Mouse (Mus musculus): ENCODE results near the gene Hist1h2ad. TPM values are rescaled to one million over a fixed set of nuclear protein-coding genes. Genes with fewer than 3 reads are reported as not detected.
"Not testable (repeated sequence)": the region's sequence is repeated elsewhere in the genome, so short reads cannot be mapped to it uniquely, and the experiment has no call there.

The Hist1h2ad gene
- total and polyA plus RNA-seq, 3 experiments = 13.2 to 744 TPM; not detected in 1

DNA sequence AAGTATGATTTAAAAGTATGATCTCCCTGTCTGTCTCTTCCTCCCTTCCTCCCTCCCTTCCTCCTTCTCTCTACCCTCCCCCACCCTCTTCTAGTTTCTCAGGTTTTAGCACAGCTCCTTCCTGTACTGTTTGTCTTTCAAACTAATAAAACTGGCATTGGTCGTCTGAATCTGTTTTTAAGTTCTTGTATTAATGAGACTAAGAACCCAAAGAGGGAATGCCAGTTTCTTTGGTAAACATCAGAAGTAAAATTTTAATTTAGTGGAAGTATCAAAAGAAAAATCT lies 12.7 kb downstream of the Hist1h2ad start:
- TF ChIP-seq CHD2 (IDR thresholded peaks at IDR 0.05; ENCODE audit: low read length) = peak; percentile 81
- no peak for TF ChIP-seq JUND (conservative IDR thresholded peaks at IDR 0.05; ENCODE audit: low read depth, low read length)
- dilution Hi-C loops (cut with MboI; ENCODE audit: extremely low pct_ligation_motif_present, extremely low pct_unique_long_range_greater_than_20kb, low sequenced_read_pairs) (no loop called here), in situ Hi-C loops (cut with MboI; ENCODE audit: low pct_ligation_motif_present, low pct_unique_long_range_greater_than_20kb, low sequenced_read_pairs) (no loop called here)
- Histone ChIP-seq H3K27ac (ENCODE audit: insufficient read depth, low read depth) (peak overlapping the region; percentile 74; the same call in 1 of the 2 replicates), H3K4me3 (replicated peaks in 1 of 3; ENCODE audit: low read depth in 2 of 3, low read length in 2 of 3, poor library complexity in 1 of 3) (no peak overlapping the region), H3K36me3 (replicated peaks in 1 of 2; ENCODE audit: control insufficient read depth in 1 of 2, insufficient read depth in 1 of 2, low read length in 1 of 2) (no peaks in the 10 kb centered on the region), H3K9ac (ENCODE audit: insufficient read depth, low read depth) (peak overlapping the region; percentile 94), H3K27me3 (replicated peaks) (no peaks in the 10 kb centered on the region), H3K9me3 (replicated peaks; ENCODE audit: low read length) (no peaks in the 10 kb centered on the region), H3K79me2 (replicated peaks; ENCODE audit: control insufficient read depth, extremely low read depth, insufficient read depth, poor library complexity, severe bottlenecking) (no peaks in the 10 kb centered on the region), H3K4me1 (ENCODE audit: control insufficient read depth in 1 of 2, insufficient read depth in 2 of 2) (peaks cover 3 to 51% of the 10 kb centered on the region in 2 experiments), H3K4me2 (ENCODE audit: insufficient read depth, low read depth, poor library complexity, severe bottlenecking) (peak overlapping the region; percentile 97)
- peak; percentile 42 for DNase-seq (ENCODE audit: extremely low read depth)

DNA sequence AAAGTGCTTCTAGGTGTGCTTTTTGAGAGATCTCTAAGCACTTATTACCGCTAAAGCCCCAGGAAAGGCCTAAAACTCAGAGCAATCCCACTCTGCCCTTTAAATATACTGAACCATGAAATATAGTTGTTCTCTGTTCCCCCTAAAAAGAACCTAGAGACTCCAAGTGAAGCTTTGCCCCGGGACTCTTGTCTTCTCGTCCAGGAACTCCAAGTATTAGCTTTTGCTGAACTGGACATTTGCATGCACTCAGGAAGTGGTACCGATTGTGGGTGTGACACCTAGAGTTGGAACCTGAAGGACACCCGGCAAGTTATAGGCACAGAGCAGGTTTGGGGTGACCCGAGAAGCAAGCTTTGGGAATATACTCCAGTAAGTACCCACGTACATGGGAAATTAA lies 17.0 kb downstream of the Hist1h2ad start:
- in situ Hi-C loops (cut with MboI; ENCODE audit: low pct_ligation_motif_present, low pct_unique_long_range_greater_than_20kb, low sequenced_read_pairs) (loop anchor here (5.0 kb wide), 1 partner anchor 159 kb away; no protein-coding TSS in a partner anchor), dilution Hi-C loops (cut with MboI; ENCODE audit: extremely low pct_ligation_motif_present, extremely low pct_unique_long_range_greater_than_20kb, low sequenced_read_pairs) (no loop called here)
- H3K4me2 ChIP-seq (ENCODE audit: insufficient read depth, low read depth, poor library complexity, severe bottlenecking) = peak overlapping the region; percentile 51
- peak; percentile 51; the same call in 1 of the 2 replicates for TF ChIP-seq NELFE (IDR thresholded peaks at IDR 0.05; ENCODE audit: low read depth, low read length)
- peak; percentile 46; the same call in 1 of the 2 replicates for TF ChIP-seq TCF12 (IDR thresholded peaks at IDR 0.05; ENCODE audit: low read depth, low read length)
- TF ChIP-seq BHLHE40 (IDR thresholded peaks at IDR 0.05; ENCODE audit: low read depth, low read length) = no peak
- peak; percentile 34; the same call in 1 of the 2 replicates for TF ChIP-seq MAFK (IDR thresholded peaks at IDR 0.05; ENCODE audit: insufficient replicate concordance, low read length)
- no peak for TF ChIP-seq MAZ (IDR thresholded peaks at IDR 0.05; ENCODE audit: low read depth, low read length)
- 0 out of 2 replicates have a peak, but pooled peaks have one; percentile 60 for TF ChIP-seq E2F4 (IDR thresholded peaks at IDR 0.05; ENCODE audit: insufficient replicate concordance, low read depth, low read length)
- 0 out of 2 replicates have a peak, but pooled peaks have one; percentile 23 for TF ChIP-seq TBP (conservative IDR thresholded peaks at IDR 0.05; ENCODE audit: low read depth, low read length)
- 0 out of 2 replicates have a peak, but pooled peaks have one; percentile 32 for TF ChIP-seq RCOR1 (conservative IDR thresholded peaks at IDR 0.05; ENCODE audit: low read depth, low read length)
- TF ChIP-seq ZC3H11A (IDR thresholded peaks at IDR 0.05; ENCODE audit: low read depth, low read length) = no peak
- TF ChIP-seq HCFC1 (IDR thresholded peaks at IDR 0.05; ENCODE audit: low read depth, low read length) = peak; percentile 33; the same call in 1 of the 2 replicates
- TF ChIP-seq ELF1 (IDR thresholded peaks at IDR 0.05; ENCODE audit: low read depth, low read length) = peak; percentile 76
- no peak; the same call in 1 of the 2 replicates for TF ChIP-seq IRF4 (IDR thresholded peaks at IDR 0.05; ENCODE audit: low read depth, low read length)
- TF ChIP-seq EP300 (IDR thresholded peaks at IDR 0.05; ENCODE audit: low read length) = peak; percentile 38; the same call in 1 of the 2 replicates
- TF ChIP-seq SIN3A (IDR thresholded peaks at IDR 0.05; ENCODE audit: low read length) = peak; percentile 35; the same call in 1 of the 2 replicates
- H3K79me2 ChIP-seq (replicated peaks; ENCODE audit: control insufficient read depth, extremely low read depth, insufficient read depth, poor library complexity, severe bottlenecking) = no peaks in the 10 kb centered on the region
- H3K36me3 ChIP-seq (replicated peaks in 1 of 2; ENCODE audit: control insufficient read depth in 1 of 2, insufficient read depth in 1 of 2, low read length in 1 of 2) = no peaks in the 10 kb centered on the region
- H3K4me1 ChIP-seq (ENCODE audit: control insufficient read depth in 1 of 2, insufficient read depth in 2 of 2) = peaks cover 0 to 45% of the 10 kb centered on the region in 2 experiments; a peak in 3 of 4 replicates
- peak overlapping the region; percentile 40; the same call in 1 of the 2 replicates for H3K9ac ChIP-seq (ENCODE audit: insufficient read depth, low read depth)
- no peak for DNase-seq (ENCODE audit: extremely low read depth)
- H3K27ac ChIP-seq (ENCODE audit: insufficient read depth, low read depth) = no peak overlapping the region
- H3K27me3 ChIP-seq (replicated peaks) = no peaks in the 10 kb centered on the region
- no peak overlapping the region for H3K4me3 ChIP-seq (replicated peaks in 1 of 3; ENCODE audit: low read depth in 2 of 3, low read length in 2 of 3, poor library complexity in 1 of 3)
- H3K9me3 ChIP-seq (replicated peaks; ENCODE audit: low read length) = no peaks in the 10 kb centered on the region

DNA sequence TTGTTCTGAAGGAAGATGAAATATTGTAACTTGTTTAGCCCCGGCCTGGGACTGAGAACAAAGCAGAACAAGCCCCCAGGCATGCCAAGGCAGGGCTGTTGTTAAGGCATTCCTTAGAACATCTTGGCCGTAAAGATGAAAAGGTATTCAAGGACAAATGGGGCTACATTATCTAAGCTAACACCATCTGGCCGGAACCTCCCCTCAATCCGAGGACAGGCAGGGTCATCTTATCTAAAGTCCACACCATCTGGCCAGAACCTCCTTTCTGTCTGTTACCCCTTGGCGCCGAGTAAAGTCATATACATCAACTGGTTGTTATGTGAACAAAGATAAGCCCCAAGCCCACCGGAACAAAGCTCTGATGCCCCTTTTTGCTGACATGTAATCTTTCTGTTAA lies 17.7 kb downstream of the Hist1h2ad start:
- in situ Hi-C loops (cut with MboI; ENCODE audit: low pct_ligation_motif_present, low pct_unique_long_range_greater_than_20kb, low sequenced_read_pairs) = loop anchor here (5.0 kb wide), 1 partner anchor 160 kb away; no protein-coding TSS in a partner anchor
- H3K4me1 ChIP-seq (ENCODE audit: control insufficient read depth in 1 of 2, insufficient read depth in 2 of 2) = peaks cover under 1 to 40% of the 10 kb centered on the region in 2 experiments; a peak in 3 of 4 replicates

More for the DNA sequence above, 17.7 kb downstream of the Hist1h2ad start:
- DNase-seq (ENCODE audit: extremely low read depth); H3K36me3 ChIP-seq (replicated peaks in 1 of 2; ENCODE audit: control insufficient read depth in 1 of 2, insufficient read depth in 1 of 2, low read length in 1 of 2); dilution Hi-C loops (cut with MboI; ENCODE audit: extremely low pct_ligation_motif_present, extremely low pct_unique_long_range_greater_than_20kb, low sequenced_read_pairs); H3K79me2 ChIP-seq (replicated peaks; ENCODE audit: control insufficient read depth, extremely low read depth, insufficient read depth, poor library complexity, severe bottlenecking); H3K9me3 ChIP-seq (replicated peaks; ENCODE audit: low read length); H3K4me3 ChIP-seq (replicated peaks in 1 of 3; ENCODE audit: low read depth in 2 of 3, low read length in 2 of 3, poor library complexity in 1 of 3); H3K27me3 ChIP-seq (replicated peaks); H3K27ac ChIP-seq (ENCODE audit: insufficient read depth, low read depth): not testable (repeated sequence)
- Histone ChIP-seq H3K9ac (ENCODE audit: insufficient read depth, low read depth) (peak overlapping the region; percentile 40; the same call in 1 of the 2 replicates), H3K4me2 (ENCODE audit: insufficient read depth, low read depth, poor library complexity, severe bottlenecking) (peak overlapping the region; percentile 51; the same call in 1 of the 2 replicates)

Measured in CH12.LX (cell line).